Mouse (Mus musculus) testis, adult 2 months (tissue): ENCODE data around the gene Fryl. TPM values are rescaled to one million over a fixed set of nuclear protein-coding genes. Genes with fewer than 3 reads are reported as not detected.

Experiments used
- H3K27ac ChIP-seq: fragments of 200-500 bp; 2 replicates; pipeline ENCODE4 v1.5.1; 2012; ENCODE audit warnings: low read depth, low read length; ENCODE audit not compliant: control insufficient read depth, insufficient read depth
- H3K27me3 ChIP-seq: fragments of 200-500 bp; 2 replicates; pipeline ENCODE4 v1.6.1; 2012; ENCODE audit warnings: mild to moderate bottlenecking, low read length, moderate library complexity; ENCODE audit not compliant: control insufficient read depth, insufficient read depth
- H3K36me3 ChIP-seq: fragments of 200-500 bp; 2 replicates; pipeline ENCODE4 v1.6.1; 2012; ENCODE audit warnings: mild to moderate bottlenecking, low read length; ENCODE audit not compliant: control insufficient read depth, insufficient read depth
- H3K4me1 ChIP-seq: fragments of 200-500 bp; 2 replicates; pipeline ENCODE4 v1.6.1; 2012; ENCODE audit warnings: low read length; ENCODE audit not compliant: control insufficient read depth, insufficient read depth
- H3K4me3 ChIP-seq: fragments of 200-500 bp; 2 replicates; pipeline ENCODE4 v1.5.1; 2012; ENCODE audit warnings: low read depth, mild to moderate bottlenecking, low read length, moderate library complexity, mixed read lengths; ENCODE audit not compliant: control insufficient read depth
- CTCF ChIP-seq: fragments of 200-500 bp; IDR thresholded peaks from 2 replicates; pipeline ENCODE4 v1.5.1; 2012; ENCODE audit warnings: low read depth, mild to moderate bottlenecking, inconsistent platforms, low read length, moderate library complexity; ENCODE audit not compliant: control insufficient read depth, insufficient read depth, insufficient replicate concordance
- POLR2A ChIP-seq: fragments of 200-500 bp; IDR thresholded peaks from 2 replicates; pipeline ENCODE4 v1.6.1; 2012; ENCODE audit warnings: low read depth, mild to moderate bottlenecking, inconsistent platforms, low read length, moderate library complexity; ENCODE audit not compliant: control insufficient read depth
- polyA plus RNA-seq: library from polyadenylated mRNA; depleted of rRNA; stranded (reverse); fragments of >200 nt; gene quantifications from 2 replicates; pipeline ENCODE4 v1.2.3, GENCODE M21; 2012

Fryl gene
- polyA plus RNA-seq, 1 experiment: 21.6 TPM

DNA sequence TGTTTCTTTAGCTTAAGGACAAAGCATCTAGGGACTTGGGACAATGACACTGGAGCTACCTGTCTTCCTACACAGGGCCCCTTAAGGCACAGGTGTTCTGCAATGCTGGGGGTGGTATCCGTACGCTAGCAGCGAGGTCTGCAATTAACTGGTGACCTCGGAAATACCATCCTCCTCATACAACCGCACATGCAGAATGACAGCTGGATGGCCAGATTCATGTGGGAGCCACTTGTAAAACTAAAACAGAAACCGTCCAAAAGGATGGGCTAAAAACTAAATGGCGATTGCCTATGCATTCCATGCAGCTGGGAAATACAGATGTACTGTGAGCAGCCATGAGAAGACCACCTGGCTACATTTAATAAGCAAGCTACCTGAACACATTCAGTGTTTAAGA is 34.6 kb downstream of the Fryl start:
- no peak overlapping the region for H3K27ac ChIP-seq
- no peaks in the 10 kb centered on the region for H3K27me3 ChIP-seq
- TF ChIP-seq CTCF: no peak
- no peak for TF ChIP-seq POLR2A
- no peaks in the 10 kb centered on the region for H3K4me1 ChIP-seq
- H3K36me3 ChIP-seq: no peaks in the 10 kb centered on the region
- H3K4me3 ChIP-seq: no peak overlapping the region

DNA sequence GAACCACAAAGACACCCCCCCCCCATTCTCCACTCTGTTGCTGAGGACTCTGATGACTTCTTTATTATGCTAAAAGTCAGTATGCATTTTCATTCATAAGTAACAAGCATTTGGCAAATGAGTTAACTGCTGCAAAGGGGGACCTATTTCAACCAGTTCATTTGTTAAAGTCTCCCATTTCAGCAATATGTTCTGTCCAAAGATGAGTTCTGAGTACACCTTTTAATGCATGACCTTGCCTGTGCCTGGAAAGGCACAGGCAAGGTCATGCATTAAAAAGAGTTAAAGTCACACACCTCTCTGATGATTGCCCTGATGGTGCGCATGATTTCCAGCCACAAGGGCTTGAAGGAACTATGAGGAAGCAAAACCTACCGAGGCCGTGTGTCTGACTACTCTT is 36.7 kb downstream of the Fryl start:
- Histone ChIP-seq H3K36me3 (no peaks in the 10 kb centered on the region), H3K4me1 (no peaks in the 10 kb centered on the region), H3K27me3 (no peaks in the 10 kb centered on the region), H3K27ac (no peak overlapping the region), H3K4me3 (no peak overlapping the region)
- TF ChIP-seq POLR2A (no peak), CTCF (no peak)

DNA sequence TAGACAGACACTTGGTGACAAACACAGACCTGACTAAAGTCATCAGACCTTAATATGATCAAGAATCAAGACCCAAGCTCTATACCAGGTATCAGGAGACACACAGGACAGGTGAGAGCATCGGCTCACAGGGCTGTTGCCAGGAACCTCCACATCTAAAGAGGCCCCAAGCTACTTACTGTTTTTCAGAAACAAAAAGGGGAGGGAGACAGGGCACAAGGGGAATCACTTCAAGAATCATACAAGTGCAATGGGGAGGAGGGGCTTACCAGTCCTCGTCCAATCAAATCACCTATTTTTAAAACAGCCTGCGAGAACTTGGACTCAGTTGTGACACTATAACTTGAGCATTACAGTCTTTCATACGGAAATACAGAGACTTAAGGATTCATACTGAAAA is 38.4 kb downstream of the Fryl start:
- no peaks in the 10 kb centered on the region for H3K27me3 ChIP-seq
- no peaks in the 10 kb centered on the region for H3K4me1 ChIP-seq
- TF ChIP-seq POLR2A (no peak), CTCF (no peak)
- no peaks in the 10 kb centered on the region for H3K36me3 ChIP-seq
- no peak overlapping the region for H3K27ac ChIP-seq
- H3K4me3 ChIP-seq: no peak overlapping the region

DNA sequence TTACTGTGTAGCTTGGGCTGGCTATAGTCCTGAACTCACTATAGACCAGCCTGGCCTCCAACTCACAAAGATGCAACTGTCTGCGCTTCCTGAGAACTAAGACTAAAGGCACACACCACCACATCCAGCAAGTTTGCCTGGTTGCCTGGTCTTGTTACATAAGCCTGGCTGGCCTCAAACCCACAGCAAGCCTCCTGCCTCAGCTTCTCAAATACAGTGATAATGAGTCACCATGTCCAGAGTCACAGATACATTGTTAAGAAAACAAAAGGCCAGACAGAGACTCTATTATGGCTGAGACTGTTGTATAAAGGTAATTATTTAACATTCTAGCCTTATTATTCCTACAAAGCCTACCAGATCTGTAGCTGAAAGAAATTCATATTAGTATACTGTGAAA is 39.3 kb downstream of the Fryl start:
- H3K27ac ChIP-seq: no peak overlapping the region
- TF ChIP-seq CTCF: no peak
- TF ChIP-seq POLR2A: no peak
- no peaks in the 10 kb centered on the region for H3K27me3 ChIP-seq
- H3K4me3 ChIP-seq: no peak overlapping the region
- H3K36me3 ChIP-seq: no peaks in the 10 kb centered on the region
- H3K4me1 ChIP-seq: no peaks in the 10 kb centered on the region

- Histone ChIP-seq H3K27ac (no peak overlapping the region), H3K4me1 (no peaks in the 10 kb centered on the region), H3K4me3 (no peak overlapping the region), H3K27me3 (no peaks in the 10 kb centered on the region), H3K36me3 (no peaks in the 10 kb centered on the region)
- TF ChIP-seq POLR2A (no peak), CTCF (no peak)
These were observed 40.4 kb downstream of the Fryl start for GRCm38 (mm10) chr5:73216014-73216413.

- no peaks in the 10 kb centered on the region; the same call in 1 of the 2 replicates for H3K4me1 ChIP-seq
- H3K4me3 ChIP-seq: no peak overlapping the region
- no peak overlapping the region for H3K27ac ChIP-seq
- TF ChIP-seq POLR2A (no peak), CTCF (no peak)
- no peaks in the 10 kb centered on the region for H3K27me3 ChIP-seq
- no peaks in the 10 kb centered on the region for H3K36me3 ChIP-seq
These were observed 44.0 kb downstream of the Fryl start for GRCm38 (mm10) chr5:73212446-73212845.

- Histone ChIP-seq H3K27ac (no peak overlapping the region), H3K27me3 (no peaks in the 10 kb centered on the region), H3K36me3 (no peaks in the 10 kb centered on the region), H3K4me3 (no peak overlapping the region), H3K4me1 (no peaks in the 10 kb centered on the region; the same call in 1 of the 2 replicates)
- no peak for TF ChIP-seq POLR2A
- TF ChIP-seq CTCF: no peak
These were observed 44.5 kb downstream of the Fryl start for GRCm38 (mm10) chr5:73211961-73212360.

DNA sequence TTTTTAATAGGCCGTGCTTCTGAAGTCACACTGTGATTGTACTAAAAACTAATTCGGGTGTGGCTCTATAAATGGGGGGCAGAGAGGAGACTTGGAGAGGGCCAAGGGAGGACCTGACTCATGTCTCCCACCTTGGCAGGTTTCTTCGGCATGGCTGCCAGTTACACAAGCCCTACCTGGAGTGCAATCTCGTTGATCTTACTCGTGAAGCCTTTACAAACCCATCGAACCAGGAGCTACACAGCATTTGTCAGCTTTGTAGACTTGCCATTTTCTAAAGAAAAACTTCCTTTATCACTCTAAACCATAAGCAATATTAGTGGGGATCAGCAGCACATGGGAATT is 45.5 kb downstream of the Fryl start:
- TF ChIP-seq POLR2A (no peak), CTCF (no peak)
- no peaks in the 10 kb centered on the region for H3K27me3 ChIP-seq

More for the DNA sequence above, 45.5 kb downstream of the Fryl start:
- no peak overlapping the region for H3K4me3 ChIP-seq
- no peak overlapping the region for H3K27ac ChIP-seq
- H3K4me1 ChIP-seq: no peaks in the 10 kb centered on the region; the same call in 1 of the 2 replicates
- H3K36me3 ChIP-seq: no peaks in the 10 kb centered on the region
